Mouse (Mus musculus) neural tube, embryonic 14.5 days (tissue): Measurements from ENCODE around the gene Ccser2. TPM values are rescaled to one million over a fixed set of nuclear protein-coding genes. Genes with fewer than 3 reads are reported as not detected.

Source experiments
- polyA plus RNA-seq: library from polyadenylated mRNA; unstranded; fragments of >200 nt; fragmentation: Nextera tagmentation; extraction: Ambion mirVana; gene quantifications from 2 replicates; pipeline ENCODE4 v1.2.1, GENCODE M21; 2014

Gene Ccser2
- polyA plus RNA-seq, 1 experiment from 2014 or later, result 98.0 TPM

Other genes with a start within 250 kb of the Ccser2 start
- gene Rgr, start 80.2 kb upstream of the Ccser2 start, polyA plus RNA-seq, result not detected in 2 replicates
- gene Lrit1, start 86.1 kb upstream of the Ccser2 start, polyA plus RNA-seq, result not detected in 2 replicates
- gene Lrit2, start 99.2 kb upstream of the Ccser2 start, polyA plus RNA-seq, result not detected in 2 replicates
- 2.0 and 2.8 TPM in 2 replicates for gene Cdhr1, start 129.6 kb upstream of the Ccser2 start, polyA plus RNA-seq
- not detected in 2 replicates for gene 2610528A11Rik, start 145.2 kb upstream of the Ccser2 start, polyA plus RNA-seq
- gene Ghitm, start 166.5 kb upstream of the Ccser2 start, polyA plus RNA-seq, result 212 and 219 TPM in 2 replicates